Mouse (Mus musculus) liver, embryonic 14.5 days (tissue): ENCODE measurements around the gene Krt20.

ENCODE experiments used
- CTCF ChIP-seq: IDR thresholded peaks from 2 replicates; pipeline ENCODE4 v1.5.1; 2016; ENCODE audit warnings: antibody characterized with exemption, low read depth, control low read depth
- EP300 ChIP-seq: IDR thresholded peaks from 2 replicates; pipeline ENCODE4 v1.6.1; 2016; ENCODE audit warnings: antibody characterized with exemption, low read depth

GRCm38 (mm10) chr11:99472405-99472804 is 34.5 kb upstream of the Krt20 start:
- no peak for TF ChIP-seq EP300
- TF ChIP-seq CTCF: no peak
